Mouse (Mus musculus): ENCODE measurements around the gene Klf4. TPM values are rescaled to one million over a fixed set of nuclear protein-coding genes. Genes with fewer than 3 reads are reported as not detected.

Gene Klf4
- total RNA-seq, 2 experiments from 2014 or later: 11.2 to 15.8 TPM

Other genes with a start within 250 kb of the Klf4 start
- gene Rad23b, start 182.4 kb downstream of the Klf4 start, total RNA-seq (2014; fragmentation: Nextera tagmentation): 89.4 and 122 TPM in 2 replicates
- gene Rad23b, start 182.4 kb downstream of the Klf4 start, total RNA-seq (2017): 203 and 269 TPM in 2 replicates

Data from granulocyte monocyte progenitor cell, adult 5-6 weeks (primary cell).